Mouse (Mus musculus) liver, adult 2 months (tissue): ENCODE measurements at regions not wholly inside any gene's neighbourhood (a gene's known extent, or its start where the extent isn't known, plus 50 kb on each side); places are given as distances from the start of the nearest gene placed in this dataset.

Experiments used
- DNase-seq: peaks from one replicate; pipeline ENCODE4 v3.0.0-alpha.2; 2011; ENCODE audit warnings: low read depth, low spot score; ENCODE audit errors: extremely low read depth
- H3K27ac ChIP-seq: fragments of 200-500 bp; replicated peaks from 2 replicates; pipeline ENCODE4 v1.5.1; 2012; ENCODE audit warnings: low read depth, mild to moderate bottlenecking, control low read depth, inconsistent platforms, low read length; ENCODE audit not compliant: insufficient read depth
- H3K27me3 ChIP-seq: fragments of 200-500 bp; 2 replicates; pipeline ENCODE4 v1.6.1; 2012; ENCODE audit warnings: mild to moderate bottlenecking, moderate library complexity, low read length, inconsistent platforms; ENCODE audit not compliant: control insufficient read depth, insufficient read depth
- H3K36me3 ChIP-seq: fragments of 200-500 bp; 2 replicates; pipeline ENCODE4 v1.6.1; 2012; ENCODE audit warnings: low read length, inconsistent platforms; ENCODE audit not compliant: control insufficient read depth, insufficient read depth
- H3K4me1 ChIP-seq: fragments of 200-500 bp; 2 replicates; pipeline ENCODE4 v1.6.1; 2011; ENCODE audit warnings: low read length; ENCODE audit not compliant: control insufficient read depth, insufficient read depth
- H3K4me3 ChIP-seq: fragments of 200-500 bp; 2 replicates; pipeline ENCODE4 v1.5.1; 2011; ENCODE audit warnings: low read depth, mild to moderate bottlenecking, control low read depth, low read length, moderate library complexity; ENCODE audit not compliant: insufficient read depth
- H3K79me2 ChIP-seq: fragments of 200-500 bp; 2 replicates; pipeline ENCODE4 v1.6.1; 2012; ENCODE audit warnings: inconsistent platforms, mild to moderate bottlenecking, low read length, moderate library complexity; ENCODE audit not compliant: control insufficient read depth, insufficient read depth
- H3K9ac ChIP-seq: fragments of 200-500 bp; 2 replicates; pipeline ENCODE4 v1.6.1; 2012; ENCODE audit warnings: low read depth, mild to moderate bottlenecking, control low read depth, inconsistent platforms, low read length
- CTCF ChIP-seq: fragments of 200-500 bp; IDR thresholded peaks from 2 replicates; pipeline ENCODE4 v1.5.1; 2011; ENCODE audit warnings: low read depth, low read length, control low read depth
- POLR2A ChIP-seq: fragments of 200-500 bp; IDR thresholded peaks from 2 replicates; pipeline ENCODE4 v1.6.1; 2011; ENCODE audit warnings: low read length, control low read depth; ENCODE audit not compliant: insufficient read depth; ENCODE audit errors: extremely low read depth
- whole genome bisulfite sequencing: fragments of 180-500 bp; shearing (Covaris S2); methylation state at CpG from one replicate; pipeline ENCODE4 v1.1.7; 2018; 5-methylcytosine and 5-hydroxymethylcytosine counted together

DNA sequence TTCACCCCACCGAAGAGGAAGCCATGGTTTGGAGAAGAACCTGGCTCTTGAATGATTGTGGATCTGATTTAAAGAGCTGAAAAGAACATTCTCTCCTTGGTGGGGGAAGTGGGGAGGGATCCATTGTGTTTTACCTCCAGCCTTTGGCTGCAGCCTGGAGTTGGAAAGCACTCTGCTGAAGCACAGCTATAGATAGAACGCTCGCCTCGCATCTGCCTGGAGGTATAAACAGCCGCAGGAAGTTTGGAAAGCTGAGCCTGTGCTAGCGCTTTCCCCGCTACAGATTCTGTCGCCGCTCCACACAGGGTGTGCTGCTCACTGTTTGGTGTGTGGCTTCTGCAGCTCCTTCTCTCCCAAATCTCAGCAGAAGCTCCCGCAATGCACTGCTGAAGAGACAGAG lies 108.2 kb downstream of the Pdgfra start:
- Histone ChIP-seq H3K79me2 (no peaks in the 10 kb centered on the region), H3K4me3 (no peak overlapping the region), H3K9ac (no peak overlapping the region), H3K27ac (no peak overlapping the region), H3K36me3 (no peaks in the 10 kb centered on the region), H3K4me1 (no peaks in the 10 kb centered on the region), H3K27me3 (no peaks in the 10 kb centered on the region)
- WGBS = 92% methylated on average over 10 of the region's 10 CpGs
- no peak for DNase-seq
- TF ChIP-seq CTCF (no peak), POLR2A (no peak)

- DNase-seq = no peak
- H3K36me3 ChIP-seq = no peaks in the 10 kb centered on the region
- H3K27me3 ChIP-seq = no peaks in the 10 kb centered on the region
- TF ChIP-seq POLR2A (no peak), CTCF (no peak)
- no peak overlapping the region for H3K9ac ChIP-seq
- H3K27ac ChIP-seq = no peak overlapping the region
- WGBS = 92% methylated on average over 7 of the region's 7 CpGs
- H3K79me2 ChIP-seq = no peaks in the 10 kb centered on the region
- H3K4me3 ChIP-seq = no peak overlapping the region
- H3K4me1 ChIP-seq = no peaks in the 10 kb centered on the region
Observed at GRCm38 (mm10) chr5:75266111-75266676, 114.1 kb downstream of the Pdgfra start.

DNA sequence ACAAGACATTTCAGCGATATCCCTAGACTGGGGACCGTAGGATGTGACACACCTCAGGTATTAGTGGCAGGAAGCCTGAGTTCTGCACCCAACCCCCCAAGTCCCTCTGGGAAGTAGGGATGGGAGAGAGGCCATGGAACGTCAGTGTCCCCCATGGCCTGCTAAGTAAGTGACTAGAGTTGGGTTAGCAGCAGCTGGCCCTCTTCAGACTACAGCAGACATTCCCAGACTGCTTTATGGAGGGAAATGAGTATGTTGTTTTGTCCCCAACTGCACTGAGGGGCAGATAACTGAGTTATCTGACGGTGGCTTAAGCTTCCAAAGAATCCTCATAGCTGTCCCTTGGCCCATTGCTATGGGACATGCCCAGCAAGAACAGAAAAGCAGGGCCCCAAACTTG lies 114.8 kb downstream of the Pdgfra start:
- no peak for DNase-seq
- Histone ChIP-seq H3K4me3 (no peak overlapping the region), H3K36me3 (no peaks in the 10 kb centered on the region), H3K27ac (no peak overlapping the region), H3K27me3 (no peaks in the 10 kb centered on the region), H3K9ac (no peak overlapping the region), H3K79me2 (no peaks in the 10 kb centered on the region), H3K4me1 (no peaks in the 10 kb centered on the region)
- 84% methylated on average over 4 of the region's 4 CpGs for WGBS
- TF ChIP-seq CTCF (no peak), POLR2A (no peak)

- Histone ChIP-seq H3K9ac (no peak overlapping the region), H3K79me2 (no peaks in the 10 kb centered on the region), H3K27ac (no peak overlapping the region), H3K27me3 (no peaks in the 10 kb centered on the region), H3K4me3 (no peak overlapping the region), H3K4me1 (no peaks in the 10 kb centered on the region), H3K36me3 (no peaks in the 10 kb centered on the region)
- DNase-seq = no peak
- 80% methylated on average over 3 of the region's 3 CpGs for WGBS
- no peak for TF ChIP-seq POLR2A
- TF ChIP-seq CTCF = no peak
Observed at GRCm38 (mm10) chr5:75267766-75268165, 115.7 kb downstream of the Pdgfra start.

DNA sequence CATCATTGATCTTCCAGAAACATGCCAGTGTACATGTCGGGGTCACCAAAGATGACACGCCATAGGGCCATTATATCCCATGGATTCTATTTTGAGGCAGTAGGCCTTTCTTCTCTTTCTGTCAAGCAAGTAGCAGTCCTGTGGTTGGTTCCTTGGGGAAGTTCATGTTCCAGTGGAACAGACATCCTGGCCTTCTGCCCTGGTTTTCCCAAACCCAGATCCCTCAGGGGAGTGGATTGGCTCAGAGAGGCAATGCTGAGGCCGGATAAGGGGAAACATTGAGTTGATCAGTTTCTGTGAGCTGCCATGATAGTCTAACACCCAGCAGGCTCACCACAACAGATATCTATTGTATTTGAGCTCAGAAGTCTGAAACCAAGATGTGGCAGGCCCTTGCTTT lies 125.9 kb downstream of the Pdgfra start:
- Histone ChIP-seq H3K4me3 (no peak overlapping the region), H3K36me3 (no peaks in the 10 kb centered on the region), H3K27me3 (no peaks in the 10 kb centered on the region), H3K79me2 (no peaks in the 10 kb centered on the region), H3K27ac (no peak overlapping the region), H3K4me1 (no peaks in the 10 kb centered on the region), H3K9ac (no peak overlapping the region)
- no peak for DNase-seq
- 98% methylated on average over 3 of the region's 3 CpGs for WGBS
- TF ChIP-seq POLR2A (no peak), CTCF (no peak)

GRCm38 (mm10) chr5:75279561-75280171 lies 127.6 kb downstream of the Pdgfra start:
- H3K4me1 ChIP-seq = no peaks in the 10 kb centered on the region
- TF ChIP-seq POLR2A (no peak), CTCF (no peak)
- no peak overlapping the region for H3K4me3 ChIP-seq
- no peak for DNase-seq
- no peaks in the 10 kb centered on the region for H3K36me3 ChIP-seq
- H3K79me2 ChIP-seq = no peaks in the 10 kb centered on the region
- no peak overlapping the region for H3K27ac ChIP-seq
- H3K27me3 ChIP-seq = no peaks in the 10 kb centered on the region
- 93% methylated on average over 1 of the region's 1 CpGs for WGBS
- no peak overlapping the region for H3K9ac ChIP-seq
